Mouse (Mus musculus) C2C12 (cell line): ENCODE measurements around the gene Sv2b.

Experiments
- CEBPB ChIP-seq: IDR thresholded peaks from one replicate; pipeline ENCODE4 v1.6.1; 2011; ENCODE audit warnings: low read depth, mild to moderate bottlenecking, control low read depth, moderate library complexity
- CTCF ChIP-seq: IDR thresholded peaks from one replicate; pipeline ENCODE4 v1.5.1; 2011; ENCODE audit not compliant: control insufficient read depth, insufficient read depth, insufficient read length
- FOSL1 ChIP-seq: IDR thresholded peaks from one replicate; pipeline ENCODE4 v1.8.0; 2011; ENCODE audit warnings: mild to moderate bottlenecking, low read length; ENCODE audit not compliant: poor library complexity, insufficient read depth, severe bottlenecking
- MAX ChIP-seq: IDR thresholded peaks from one replicate; pipeline ENCODE4 v1.6.1; 2011; ENCODE audit warnings: mild to moderate bottlenecking, control low read depth
- MYOD1 ChIP-seq: IDR thresholded peaks from one replicate; pipeline ENCODE4 v1.6.1; 2011; ENCODE audit warnings: low read depth; ENCODE audit not compliant: control insufficient read depth, insufficient read length
- MYOG ChIP-seq: IDR thresholded peaks from one replicate; pipeline ENCODE4 v1.6.1; 2011; ENCODE audit not compliant: control insufficient read depth, insufficient read length; ENCODE audit errors: extremely low read depth
- USF1 ChIP-seq: IDR thresholded peaks from one replicate; pipeline ENCODE4 v1.6.1; 2011; ENCODE audit warnings: low read depth, mild to moderate bottlenecking, control low read depth, moderate library complexity

DNA sequence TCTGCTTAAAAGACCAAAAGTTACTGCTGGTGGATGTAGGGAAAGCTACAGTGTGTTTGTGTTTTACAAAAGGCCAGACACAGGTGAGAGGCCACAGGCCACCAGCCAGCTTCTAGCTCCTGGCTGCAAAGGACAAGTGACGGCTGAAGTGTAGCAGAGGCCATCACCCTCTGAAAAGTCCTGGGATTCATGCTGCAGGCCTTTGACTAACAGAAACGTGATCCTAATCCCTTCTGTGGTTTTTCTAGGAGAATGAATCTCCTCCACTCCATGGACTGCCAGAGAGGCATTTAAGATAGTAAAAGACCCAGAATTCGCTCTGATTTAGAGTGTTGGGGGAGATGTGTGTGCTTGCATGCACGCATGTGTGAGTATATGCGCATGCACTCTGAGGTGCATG lies 5.8 kb upstream of the Sv2b start:
- TF ChIP-seq CTCF (no peak), MYOD1 (no peak), MYOG (no peak), USF1 (no peak), FOSL1 (no peak), CEBPB (no peak), MAX (no peak)
